Mouse (Mus musculus) brain, embryonic 18.5 days (tissue): Measurements from ENCODE around the gene C2cd2l.
"Not testable (repeated sequence)": the region's sequence is repeated elsewhere in the genome, so short reads cannot be mapped to it uniquely, and the experiment has no call there.

Source experiments
- DNase-seq: peaks from one replicate; pipeline ENCODE4 v3.0.0-alpha.2; 2012; ENCODE audit warnings: low read depth, low spot score

Gene C2cd2l

GRCm38 (mm10) chr9:44319887-44320798 lies at the start of gene C2cd2l:
C2cd2l (minus strand) TSS chr9:44320285.
- DNase-seq, result peak; percentile 97

GRCm38 (mm10) chr9:44364480-44364879 lies 44.4 kb upstream of the C2cd2l start:
- no peak for DNase-seq

- not testable (repeated sequence) for DNase-seq
These were observed 41.8 kb upstream of the C2cd2l start for GRCm38 (mm10) chr9:44361931-44362330.

GRCm38 (mm10) chr9:44361190-44361917 lies 41.3 kb upstream of the C2cd2l start, which contains the start of gene Vps11:
Vps11 (minus strand) TSS chr9:44361670.
- peak; percentile 91 for DNase-seq

- no peak for DNase-seq
These were observed 37.1 kb upstream of the C2cd2l start for GRCm38 (mm10) chr9:44357207-44357606.

- no peak for DNase-seq
These were observed 33.1 kb upstream of the C2cd2l start for GRCm38 (mm10) chr9:44353142-44353541.

GRCm38 (mm10) chr9:44352337-44352736 lies 32.3 kb upstream of the C2cd2l start:
- no peak for DNase-seq

GRCm38 (mm10) chr9:44351396-44351795 lies 31.3 kb upstream of the C2cd2l start:
- no peak for DNase-seq

GRCm38 (mm10) chr9:44348546-44348945 lies 28.5 kb upstream of the C2cd2l start:
- DNase-seq, result no peak

GRCm38 (mm10) chr9:44347621-44348020 lies 27.5 kb upstream of the C2cd2l start:
- DNase-seq, result no peak

GRCm38 (mm10) chr9:44347166-44347565 lies 27.1 kb upstream of the C2cd2l start:
- no peak for DNase-seq

GRCm38 (mm10) chr9:44345570-44346433 lies 25.7 kb upstream of the C2cd2l start:
- no peak for DNase-seq

- peak; percentile 93 for DNase-seq
These were observed 23.8 kb upstream of the C2cd2l start, which contains the start of gene Hmbs for GRCm38 (mm10) chr9:44343781-44344421. Hmbs (minus strand) TSS chr9:44344228.

- DNase-seq, result no peak
These were observed 23.2 kb upstream of the C2cd2l start for GRCm38 (mm10) chr9:44343290-44343689.

GRCm38 (mm10) chr9:44342605-44343004 lies 22.5 kb upstream of the C2cd2l start:
- no peak for DNase-seq

GRCm38 (mm10) chr9:44342173-44342572 lies 22.1 kb upstream of the C2cd2l start:
- DNase-seq, result no peak

GRCm38 (mm10) chr9:44341487-44341886 lies 21.4 kb upstream of the C2cd2l start:
- DNase-seq, result no peak

- no peak for DNase-seq
These were observed 18.5 kb upstream of the C2cd2l start for GRCm38 (mm10) chr9:44338574-44338973.

- DNase-seq, result no peak
These were observed 17.5 kb upstream of the C2cd2l start for GRCm38 (mm10) chr9:44337436-44338169.

GRCm38 (mm10) chr9:44336964-44337363 lies 16.9 kb upstream of the C2cd2l start:
- DNase-seq, result no peak
